ENCODE assay signal across 8 mouse cellular contexts in the genomic region with DNA sequence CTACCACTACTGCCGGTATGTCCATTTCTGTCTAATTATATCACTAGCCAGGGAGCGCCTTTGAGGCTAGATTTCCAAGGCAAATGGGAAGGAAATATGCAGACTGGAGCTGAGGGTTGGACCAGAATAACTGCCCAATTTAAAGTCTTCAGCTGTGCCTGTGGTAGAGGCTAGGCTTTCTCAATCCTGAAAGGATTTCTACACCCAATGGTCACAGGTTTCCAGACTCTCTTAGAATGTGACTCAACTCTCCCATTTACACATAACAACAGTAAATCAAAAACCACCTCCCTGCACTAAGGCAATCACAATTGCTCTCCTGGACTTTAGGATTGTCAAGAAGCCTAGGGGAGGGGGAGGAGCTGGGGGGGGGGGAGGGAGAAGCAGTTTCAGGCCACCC. TPM values are rescaled to one million over a fixed set of nuclear protein-coding genes. Genes with fewer than 3 reads are reported as not detected.
DNase-seq lines count a peak whose midpoint lies in the region; ATAC-seq and TF ChIP-seq lines count a peak whose summit lies in the region.

No protein-coding gene starts in this region.

- peak; percentile 56 for DNase-seq in Muller cell, postnatal 12 days (ENCODE audit: inconsistent ontology term)
- no peak for DNase-seq in stomach, postnatal 0 days (ENCODE audit: low spot score)
- no peak for DNase-seq in natural killer cell, adult 2 months (ENCODE audit: low spot score in 2 of 2)
- DNase-seq in frontal cortex, postnatal 36 days (ENCODE audit: low spot score in 2 of 2) = no peak
- DNase-seq in thymus, postnatal 36 days = no peak

- no peak for TF ChIP-seq CTCF in stomach, postnatal 0 days (IDR thresholded peaks at IDR 0.05; ENCODE audit: low read depth)

- no peaks in the 10 kb centered on the region for H3K27me3 ChIP-seq in embryonic facial prominence, embryonic 13.5 days
- H3K27me3 ChIP-seq in hindbrain, embryonic 12.5 days = no peaks in the 10 kb centered on the region
- H3K27me3 ChIP-seq in liver, embryonic 16.5 days (ENCODE audit: control insufficient read depth, insufficient read depth, low read depth, low read length) = no peaks in the 10 kb centered on the region
- H3K27me3 ChIP-seq in stomach, postnatal 0 days (ENCODE audit: control insufficient read depth, insufficient read depth, low read length) = no peaks in the 10 kb centered on the region

- no peak for ATAC-seq in embryonic facial prominence, embryonic 13.5 days (ENCODE audit: insufficient number of reproducible peaks, insufficient read depth, low FRiP score, low TSS enrichment, low read depth)
- ATAC-seq in hindbrain, embryonic 12.5 days (ENCODE audit: low FRiP score) = no peak
- peak; percentile 6; the same call in 1 of the 2 replicates for ATAC-seq in liver, embryonic 16.5 days (ENCODE audit: low read depth)
- peak; percentile 0; the same call in 1 of the 2 replicates for ATAC-seq in stomach, postnatal 0 days (ENCODE audit: low FRiP score, low TSS enrichment)

- H3K9me3 ChIP-seq in embryonic facial prominence, embryonic 13.5 days = no peaks in the 10 kb centered on the region
- no peaks in the 10 kb centered on the region for H3K9me3 ChIP-seq in hindbrain, embryonic 12.5 days (replicated peaks)
- no peaks in the 10 kb centered on the region for H3K9me3 ChIP-seq in liver, embryonic 16.5 days (replicated peaks; ENCODE audit: control insufficient read depth, low read length)
- H3K9me3 ChIP-seq in stomach, postnatal 0 days (ENCODE audit: control insufficient read depth, low read length) = no peaks in the 10 kb centered on the region

- peak overlapping the region; percentile 82 for H3K9ac ChIP-seq in embryonic facial prominence, embryonic 13.5 days
- H3K9ac ChIP-seq in hindbrain, embryonic 12.5 days = peak overlapping the region; percentile 71; the same call in 1 of the 2 replicates
- H3K9ac ChIP-seq in liver, embryonic 16.5 days (ENCODE audit: low read depth, low read length) = peak overlapping the region; percentile 55; the same call in 1 of the 2 replicates
- peak overlapping the region; percentile 79 for H3K9ac ChIP-seq in stomach, postnatal 0 days (ENCODE audit: low read length)

- 0 out of 2 replicates have a peak, but pooled peaks cover 7% of the 10 kb centered on the region for H3K4me1 ChIP-seq in embryonic facial prominence, embryonic 13.5 days
- no peaks in the 10 kb centered on the region for H3K4me1 ChIP-seq in hindbrain, embryonic 12.5 days
- H3K4me1 ChIP-seq in liver, embryonic 16.5 days (ENCODE audit: control insufficient read depth, low read depth, low read length) = no peaks in the 10 kb centered on the region
- no peaks in the 10 kb centered on the region; the same call in 1 of the 2 replicates for H3K4me1 ChIP-seq in stomach, postnatal 0 days (replicated peaks; ENCODE audit: control insufficient read depth, insufficient read depth)

- H3K36me3 ChIP-seq in embryonic facial prominence, embryonic 13.5 days = no peaks in the 10 kb centered on the region
- H3K36me3 ChIP-seq in hindbrain, embryonic 12.5 days = no peaks in the 10 kb centered on the region
- no peaks in the 10 kb centered on the region for H3K36me3 ChIP-seq in liver, embryonic 16.5 days (ENCODE audit: control insufficient read depth, insufficient read depth)
- H3K36me3 ChIP-seq in stomach, postnatal 0 days (ENCODE audit: control insufficient read depth, insufficient read depth, low read length) = no peaks in the 10 kb centered on the region

- peak overlapping the region; percentile 75 for H3K4me2 ChIP-seq in embryonic facial prominence, embryonic 13.5 days
- H3K4me2 ChIP-seq in hindbrain, embryonic 12.5 days (replicated peaks) = peak overlapping the region; percentile 72
- H3K4me2 ChIP-seq in liver, embryonic 16.5 days (ENCODE audit: low read depth, low read length) = peak overlapping the region; percentile 62
- H3K4me2 ChIP-seq in stomach, postnatal 0 days (replicated peaks; ENCODE audit: low read depth) = peak overlapping the region; percentile 76

- WGBS in embryonic facial prominence, embryonic 13.5 days = 75% methylated on average over 2 of the region's 2 CpGs
- 87% methylated on average over 2 of the region's 2 CpGs for WGBS in hindbrain, embryonic 12.5 days
- 54% methylated on average over 2 of the region's 2 CpGs for WGBS in liver, embryonic 16.5 days (ENCODE audit: insufficient replicate concordance)
- 52% methylated on average over 2 of the region's 2 CpGs for WGBS in stomach, postnatal 0 days

- H3K4me3 ChIP-seq in embryonic facial prominence, embryonic 13.5 days = peak overlapping the region; percentile 64
- H3K4me3 ChIP-seq in hindbrain, embryonic 12.5 days = peak overlapping the region; percentile 54
- peak overlapping the region; percentile 64 for H3K4me3 ChIP-seq in liver, embryonic 16.5 days (ENCODE audit: low read depth, low read length)
- H3K4me3 ChIP-seq in stomach, postnatal 0 days (ENCODE audit: low read depth, low read length) = peak overlapping the region; percentile 65

- no peak for TF ChIP-seq EP300 in stomach, postnatal 0 days (optimal IDR thresholded peaks at IDR 0.05)

- peak overlapping the region; percentile 85 for H3K27ac ChIP-seq in embryonic facial prominence, embryonic 13.5 days
- H3K27ac ChIP-seq in hindbrain, embryonic 12.5 days = no peak overlapping the region
- no peak overlapping the region for H3K27ac ChIP-seq in liver, embryonic 16.5 days (ENCODE audit: low read length)
- H3K27ac ChIP-seq in stomach, postnatal 0 days (replicated peaks) = peak overlapping the region; percentile 91

RNA-seq across cellular contexts. Expression of a gene that starts 0.6 kb away (rescaled TPM):
- 21.3 and 24.0 TPM in 2 replicates for polyA plus RNA-seq in embryonic facial prominence, embryonic 13.5 days (2015; fragmentation: Nextera tagmentation; extraction: Ambion mirVana)
- 16.8 and 17.4 TPM in 2 replicates for polyA plus RNA-seq in hindbrain, embryonic 12.5 days (2016; fragmentation: Nextera tagmentation; extraction: Ambion mirVana)
- 11.4 and 12.1 TPM in 2 replicates for polyA plus RNA-seq in liver, embryonic 16.5 days (2015; fragmentation: Nextera tagmentation; extraction: Ambion mirVana)
- polyA plus RNA-seq in stomach, postnatal 0 days (2015; fragmentation: Nextera tagmentation; extraction: Ambion mirVana) = 35.2 and 38.4 TPM in 2 replicates

Comparison
In these comparisons a context has a peak if more than half of its experiments do, and no peak if none do; other contexts are left out.
1. ATAC-seq: peak in liver, embryonic 16.5 days (single experiment) and stomach, postnatal 0 days (single experiment); none in embryonic facial prominence, embryonic 13.5 days (single experiment) and hindbrain, embryonic 12.5 days (single experiment).
2. H3K27ac ChIP-seq: peak in embryonic facial prominence, embryonic 13.5 days (single experiment) and stomach, postnatal 0 days (single experiment); none in hindbrain, embryonic 12.5 days (single experiment) and liver, embryonic 16.5 days (single experiment).
3. Peak in every context shown above with its lines, with median percentiles within 50 percentile points of each other: H3K4me2 ChIP-seq, H3K4me3 ChIP-seq and H3K9ac ChIP-seq.